Mouse (Mus musculus) embryonic facial prominence, embryonic 15.5 days (tissue): ENCODE measurements around the gene Katnb1. TPM values are rescaled to one million over a fixed set of nuclear protein-coding genes. Genes with fewer than 3 reads are reported as not detected.

Source experiments
- polyA plus RNA-seq: library from polyadenylated mRNA; unstranded; fragments of >200 nt; fragmentation: Nextera tagmentation; extraction: Ambion mirVana; gene quantifications from 2 replicates; pipeline ENCODE4 v1.2.1, GENCODE M21; 2015

Katnb1 gene
- polyA plus RNA-seq, 1 experiment from 2014 or later = 28.7 TPM

Other genes starting within 250 kb of the Katnb1 start
- 78.0 and 80.7 TPM in 2 replicates for gene Coq9, start 242.9 kb upstream of the Katnb1 start, polyA plus RNA-seq
- 81.7 and 92.5 TPM in 2 replicates for gene Ciapin1, start 242.8 kb upstream of the Katnb1 start, polyA plus RNA-seq
- gene Polr2c, start 223.7 kb upstream of the Katnb1 start, polyA plus RNA-seq = 132 and 135 TPM in 2 replicates
- gene Dok4, start 204.9 kb upstream of the Katnb1 start, polyA plus RNA-seq = 31.0 and 31.1 TPM in 2 replicates
- gene Ccdc102a, start 163.1 kb upstream of the Katnb1 start, polyA plus RNA-seq = 42.3 and 44.6 TPM in 2 replicates
- 0.07 and 0.08 TPM in 2 replicates for gene Adgrg5, start 157.5 kb upstream of the Katnb1 start, polyA plus RNA-seq
- 29.9 and 31.9 TPM in 2 replicates for gene Adgrg1, start 106.4 kb upstream of the Katnb1 start, polyA plus RNA-seq
- 3.2 and 3.8 TPM in 2 replicates for gene Adgrg3, start 63.5 kb upstream of the Katnb1 start, polyA plus RNA-seq
- gene Drc7, start 26.1 kb upstream of the Katnb1 start, polyA plus RNA-seq = 1.7 and 2.4 TPM in 2 replicates
- gene Kifc3, start 121.6 kb downstream of the Katnb1 start, polyA plus RNA-seq = 17.6 and 17.9 TPM in 2 replicates
- gene Cngb1, start 225.4 kb downstream of the Katnb1 start, polyA plus RNA-seq = 0.80 and 0.94 TPM in 2 replicates
- 0.39 and 0.51 TPM in 2 replicates for gene Tepp, start 229.4 kb downstream of the Katnb1 start, polyA plus RNA-seq